Mouse (Mus musculus) layer of hippocampus, postnatal 36 days (tissue): ENCODE measurements around the gene Adprm. TPM values are rescaled to one million over a fixed set of nuclear protein-coding genes. Genes with fewer than 3 reads are reported as not detected.
A peak's percentile ranks its signal among the peaks of the same experiment; 100 is the strongest.
"Not testable (repeated sequence)": the region's sequence is repeated elsewhere in the genome, so short reads cannot be mapped to it uniquely, and the experiment has no call there.

Experiments
- DNase-seq, 2 experiments: peaks; one replicate each; pipeline ENCODE4 v3.0.0; 2022
- total RNA-seq, 2 experiments: library from RNA; stranded (reverse); gene quantifications; 2 replicates each; pipeline ENCODE4 v1.2.3; 2021

Gene Adprm
- 10 to 100 TPM; 24.1 to 30.7 TPM for total RNA-seq

- peak; percentile 90 for DNase-seq
Measured at GRCm38 (mm10) chr11:67052321-67052952, at the start of gene Adprm, which contains the start of gene Sco1. Gene Adprm (minus strand): TSS chr11:67052594. Gene Sco1 (plus strand): TSS chr11:67052670.

GRCm38 (mm10) chr11:67101713-67102112 lies 49.3 kb upstream of the Adprm start:
- DNase-seq: peak in 1 of 2 experiments; percentile 35

DNA sequence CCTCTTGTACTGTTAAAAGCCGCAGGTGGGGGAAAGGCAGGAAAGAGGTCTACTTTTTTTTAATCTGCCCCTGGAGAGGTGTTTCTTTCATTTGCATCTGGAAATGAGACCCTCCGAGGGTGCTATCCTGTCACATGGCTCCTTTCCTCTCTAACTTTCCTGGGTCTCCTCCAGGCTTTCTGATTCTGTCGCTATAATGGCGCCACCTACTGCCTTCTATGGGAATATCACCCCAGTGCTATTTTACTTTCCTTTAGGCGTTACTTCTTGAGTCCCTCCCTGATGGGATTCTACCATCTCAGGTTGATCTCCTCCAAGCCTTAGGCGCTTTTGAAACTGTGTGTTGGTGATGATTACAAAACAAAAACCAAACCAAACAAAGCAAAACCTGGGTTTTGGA lies 47.8 kb upstream of the Adprm start:
- peak in 1 of 2 experiments; percentile 14 for DNase-seq

- no peak for DNase-seq
Measured at GRCm38 (mm10) chr11:67099241-67099640, 46.8 kb upstream of the Adprm start.

GRCm38 (mm10) chr11:67098427-67098826 lies 46.0 kb upstream of the Adprm start:
- peak; percentile 40 for DNase-seq

DNA sequence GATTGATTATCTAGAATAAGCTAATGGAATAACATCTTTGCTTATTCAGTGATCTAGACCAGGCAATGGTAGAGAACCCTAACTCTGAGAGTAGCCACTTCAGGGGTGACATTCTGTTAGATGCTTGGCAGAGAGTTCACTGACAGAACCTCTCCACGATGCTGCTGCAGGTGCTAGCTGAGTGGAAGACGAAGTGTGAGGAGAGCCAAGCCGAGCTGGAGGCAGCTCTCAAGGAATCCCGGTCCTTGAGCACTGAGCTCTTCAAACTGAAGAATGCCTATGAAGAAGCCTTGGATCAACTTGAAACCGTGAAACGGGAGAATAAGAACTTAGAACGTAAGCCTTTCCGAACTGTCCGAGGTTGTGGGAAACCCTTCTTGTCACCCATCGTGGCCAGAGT lies 45.3 kb upstream of the Adprm start:
- no peak for DNase-seq

DNA sequence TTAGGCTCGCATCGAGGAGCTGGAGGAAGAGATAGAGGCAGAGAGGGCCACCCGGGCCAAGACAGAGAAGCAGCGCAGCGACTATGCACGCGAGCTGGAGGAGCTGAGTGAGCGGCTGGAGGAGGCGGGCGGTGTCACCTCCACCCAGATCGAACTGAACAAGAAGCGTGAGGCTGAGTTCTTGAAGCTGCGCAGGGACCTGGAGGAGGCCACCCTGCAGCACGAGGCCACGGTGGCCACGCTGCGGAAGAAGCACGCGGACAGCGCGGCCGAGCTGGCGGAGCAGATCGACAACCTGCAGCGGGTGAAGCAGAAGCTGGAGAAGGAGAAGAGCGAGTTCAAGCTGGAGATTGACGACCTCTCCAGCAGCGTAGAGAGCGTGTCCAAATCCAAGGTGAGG lies 42.1 kb upstream of the Adprm start:
- no peak for DNase-seq

DNA sequence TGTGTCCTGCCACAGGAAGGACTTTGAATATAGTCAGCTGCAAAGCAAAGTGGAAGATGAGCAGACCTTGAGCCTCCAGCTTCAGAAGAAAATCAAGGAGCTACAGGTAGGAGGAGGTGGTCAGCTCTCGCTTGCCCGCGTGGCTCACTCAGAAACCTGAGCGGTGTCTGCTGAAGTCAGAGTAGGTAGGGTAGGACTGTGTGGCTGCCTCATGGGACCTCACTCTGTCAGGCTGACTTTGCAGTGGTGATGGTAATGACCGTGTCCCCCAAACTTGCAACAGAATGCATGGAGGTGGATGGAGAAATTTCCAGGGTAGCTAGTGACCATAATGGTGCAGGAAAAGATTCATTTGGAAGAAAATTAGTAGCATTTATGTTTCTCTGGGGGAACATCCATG lies 41.3 kb upstream of the Adprm start:
- DNase-seq: no peak

DNA sequence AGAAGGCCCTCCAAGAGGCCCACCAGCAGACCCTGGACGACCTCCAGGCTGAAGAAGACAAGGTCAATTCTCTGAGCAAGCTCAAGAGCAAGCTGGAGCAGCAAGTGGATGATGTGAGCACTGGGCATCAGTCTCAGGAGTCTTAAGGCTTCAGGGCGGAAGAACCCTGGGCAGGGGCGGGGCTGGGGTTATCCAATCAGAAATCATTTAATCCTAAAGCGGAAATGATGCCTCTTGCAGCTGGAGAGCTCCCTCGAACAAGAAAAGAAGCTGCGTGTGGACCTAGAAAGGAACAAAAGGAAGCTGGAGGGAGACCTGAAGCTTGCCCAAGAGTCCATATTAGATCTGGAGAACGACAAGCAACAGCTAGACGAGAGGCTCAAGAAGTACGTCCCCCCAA lies 40.8 kb upstream of the Adprm start:
- DNase-seq: no peak

DNA sequence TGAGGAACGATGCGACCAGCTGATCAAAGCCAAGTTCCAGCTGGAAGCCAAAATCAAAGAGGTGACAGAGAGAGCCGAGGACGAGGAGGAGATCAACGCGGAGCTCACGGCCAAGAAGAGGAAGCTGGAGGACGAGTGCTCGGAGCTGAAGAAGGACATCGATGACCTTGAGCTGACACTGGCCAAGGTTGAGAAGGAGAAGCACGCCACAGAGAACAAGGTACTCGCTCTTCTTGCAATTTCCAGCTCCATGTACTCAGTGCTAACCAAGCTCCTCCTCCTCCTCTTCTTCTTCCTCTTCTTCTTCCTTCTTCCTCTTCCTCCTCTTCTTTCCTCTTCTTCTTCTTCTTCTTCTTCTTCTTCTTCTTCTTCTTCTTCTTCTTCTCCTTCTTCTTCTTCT lies 40.0 kb upstream of the Adprm start:
- DNase-seq: not testable (repeated sequence)

GRCm38 (mm10) chr11:67087225-67087624 lies 34.8 kb upstream of the Adprm start:
- DNase-seq: no peak

GRCm38 (mm10) chr11:67086467-67087164 lies 34.2 kb upstream of the Adprm start:
- DNase-seq: no peak

- DNase-seq: peak in 1 of 2 experiments; percentile 56
Measured at GRCm38 (mm10) chr11:67085489-67085888, 33.1 kb upstream of the Adprm start.

DNA sequence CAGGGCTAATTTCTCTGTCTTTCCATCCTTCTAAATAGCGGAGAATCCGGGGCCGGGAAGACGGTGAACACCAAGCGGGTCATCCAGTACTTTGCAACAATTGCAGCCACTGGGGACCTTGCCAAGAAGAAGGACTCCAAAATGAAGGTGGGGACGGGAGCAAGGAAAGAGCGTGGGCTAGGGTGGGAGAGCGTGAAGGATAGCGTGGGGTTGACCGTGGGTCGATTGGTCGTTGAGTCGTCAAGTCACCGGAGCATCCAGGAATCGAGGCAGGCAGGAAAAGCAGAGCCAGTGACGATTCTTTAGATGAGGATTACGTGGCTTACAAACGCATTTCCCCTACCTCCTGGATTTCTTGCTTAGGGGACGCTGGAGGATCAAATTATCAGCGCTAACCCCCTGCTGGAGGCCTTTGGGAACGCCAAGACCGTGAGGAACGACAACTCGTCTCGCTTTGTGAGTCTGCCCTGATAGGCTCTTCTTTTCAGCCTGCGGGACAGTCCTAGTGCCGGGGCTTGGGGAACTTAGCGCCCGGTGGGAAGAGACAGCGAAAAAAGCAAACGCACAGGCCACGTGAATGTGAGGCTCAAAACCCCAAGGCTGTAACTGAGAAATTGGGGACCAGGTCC lies 31.4 kb upstream of the Adprm start:
- no peak for DNase-seq

- DNase-seq: no peak
Measured at GRCm38 (mm10) chr11:67083239-67083638, 30.8 kb upstream of the Adprm start.

DNA sequence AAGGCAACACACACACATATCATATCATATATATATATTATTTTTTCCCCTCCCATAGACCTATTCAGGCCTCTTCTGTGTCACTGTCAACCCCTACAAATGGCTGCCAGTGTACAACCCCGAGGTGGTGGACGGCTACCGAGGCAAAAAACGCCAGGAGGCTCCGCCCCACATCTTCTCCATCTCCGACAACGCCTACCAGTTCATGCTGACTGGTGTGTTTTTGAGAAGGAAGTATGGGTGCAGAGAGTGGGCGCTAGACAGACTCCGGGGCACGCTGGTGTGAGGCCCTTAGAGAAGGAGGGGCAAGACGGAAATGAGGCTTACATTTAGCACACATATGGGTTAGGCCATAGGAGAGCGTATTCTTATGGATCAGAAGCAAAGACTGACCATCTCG lies 30.4 kb upstream of the Adprm start:
- no peak for DNase-seq

DNA sequence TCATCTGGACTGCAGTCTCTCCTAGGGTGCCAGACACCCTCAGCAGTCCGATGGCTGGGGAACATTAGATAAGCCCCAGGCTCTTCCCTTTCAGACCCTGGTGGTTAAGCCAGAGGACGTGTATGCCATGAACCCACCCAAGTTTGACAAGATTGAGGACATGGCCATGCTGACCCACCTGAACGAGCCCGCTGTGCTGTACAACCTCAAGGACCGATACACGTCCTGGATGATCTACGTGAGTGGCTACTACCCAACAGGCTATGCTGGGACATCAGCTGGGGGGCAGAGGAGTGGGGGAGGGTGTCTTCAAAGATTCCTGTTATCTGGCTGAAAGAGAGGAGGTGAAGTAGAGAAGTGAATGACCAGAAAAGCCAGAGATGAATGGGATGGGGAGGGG lies 29.8 kb upstream of the Adprm start:
- DNase-seq: no peak

GRCm38 (mm10) chr11:67081125-67081649 lies 28.8 kb upstream of the Adprm start:
- no peak for DNase-seq

DNA sequence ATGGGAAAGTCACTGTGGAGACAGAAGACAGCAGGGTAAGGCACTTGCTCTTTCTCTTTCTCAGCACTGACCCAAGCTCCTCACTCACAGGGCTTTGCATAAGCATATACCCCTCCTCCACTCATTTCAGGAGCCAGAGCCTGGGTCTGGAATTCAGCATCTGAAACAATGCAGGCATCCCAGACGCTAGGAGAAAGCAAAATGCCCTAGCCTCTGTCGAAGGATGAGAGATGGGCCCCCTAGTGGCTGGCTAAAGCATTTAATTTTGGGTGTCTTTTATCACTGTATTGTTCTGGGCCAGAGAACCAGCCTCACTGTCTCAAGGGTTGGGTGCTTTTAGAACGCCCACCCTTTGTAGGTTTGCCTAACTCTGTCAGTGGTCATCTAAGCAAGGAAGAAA lies 27.8 kb upstream of the Adprm start:
- DNase-seq: peak in 1 of 2 experiments; percentile 46

- DNase-seq: no peak
Measured at GRCm38 (mm10) chr11:67079740-67080139, 27.3 kb upstream of the Adprm start.

DNA sequence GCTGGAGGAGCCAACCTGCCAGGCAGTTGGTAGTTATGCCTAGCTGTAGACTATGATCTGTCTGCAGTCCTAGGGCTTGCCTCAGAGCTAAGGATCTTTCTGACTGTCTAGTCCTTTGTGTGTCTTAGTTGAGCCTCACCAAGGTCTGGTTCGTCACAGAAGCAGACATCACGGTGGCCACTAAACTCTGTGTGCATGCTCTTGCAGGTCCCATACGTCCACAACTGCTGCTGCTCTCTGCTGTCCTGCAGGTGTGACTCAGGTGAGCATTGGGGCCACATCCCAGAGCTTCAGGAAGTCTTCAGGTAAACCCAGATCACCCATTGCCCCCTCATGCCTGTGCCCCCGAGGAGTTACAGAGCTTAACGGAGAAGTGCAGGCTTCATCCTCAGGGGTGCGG lies 26.5 kb upstream of the Adprm start:
- no peak for DNase-seq

DNA sequence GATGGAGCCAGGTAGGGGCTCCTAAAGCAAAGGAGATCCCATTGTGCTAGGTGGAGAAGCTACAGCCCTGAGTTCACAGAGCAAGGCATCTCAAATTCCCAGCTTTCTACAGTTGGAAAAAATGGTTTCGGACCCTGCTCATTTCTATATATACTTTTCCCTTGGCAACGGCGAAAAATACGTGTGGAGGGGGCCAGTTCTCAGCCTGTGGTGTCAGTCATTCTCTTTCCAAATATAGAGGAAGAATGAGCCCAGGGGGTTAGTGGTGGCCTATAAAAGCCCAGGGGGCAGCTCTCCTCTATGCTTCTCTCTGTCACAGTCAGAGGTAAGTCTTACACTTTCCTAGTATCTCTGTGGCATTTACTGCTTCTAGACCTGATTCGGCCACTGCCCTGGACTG lies 25.6 kb upstream of the Adprm start, which contains the start of gene Myh3:
TSS of gene Myh3 (plus strand) at position 301 of the 400 bp plus-strand sequence.
- no peak for DNase-seq

DNA sequence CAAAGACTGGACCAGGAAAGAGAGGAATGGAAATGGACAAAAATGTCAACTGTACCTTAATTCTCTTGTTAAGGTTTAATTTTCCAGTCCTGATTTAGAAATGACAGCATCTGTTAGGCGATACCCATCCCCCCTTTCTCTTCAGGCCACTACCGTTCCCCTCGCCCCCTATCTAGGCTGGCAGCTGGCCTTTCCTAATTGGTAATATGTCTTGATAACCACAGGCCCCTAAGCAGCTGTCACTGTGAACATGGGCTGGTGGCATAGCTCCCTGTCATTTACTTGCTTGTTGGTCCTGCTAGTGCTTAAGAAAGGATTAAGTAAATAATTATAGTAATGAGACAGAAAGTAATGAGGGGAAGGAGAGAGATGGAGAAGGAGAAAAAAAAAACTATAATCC lies 25.0 kb upstream of the Adprm start:
- DNase-seq: no peak
